12 mouse cellular contexts compared by ENCODE assay signal in the genomic region with DNA sequence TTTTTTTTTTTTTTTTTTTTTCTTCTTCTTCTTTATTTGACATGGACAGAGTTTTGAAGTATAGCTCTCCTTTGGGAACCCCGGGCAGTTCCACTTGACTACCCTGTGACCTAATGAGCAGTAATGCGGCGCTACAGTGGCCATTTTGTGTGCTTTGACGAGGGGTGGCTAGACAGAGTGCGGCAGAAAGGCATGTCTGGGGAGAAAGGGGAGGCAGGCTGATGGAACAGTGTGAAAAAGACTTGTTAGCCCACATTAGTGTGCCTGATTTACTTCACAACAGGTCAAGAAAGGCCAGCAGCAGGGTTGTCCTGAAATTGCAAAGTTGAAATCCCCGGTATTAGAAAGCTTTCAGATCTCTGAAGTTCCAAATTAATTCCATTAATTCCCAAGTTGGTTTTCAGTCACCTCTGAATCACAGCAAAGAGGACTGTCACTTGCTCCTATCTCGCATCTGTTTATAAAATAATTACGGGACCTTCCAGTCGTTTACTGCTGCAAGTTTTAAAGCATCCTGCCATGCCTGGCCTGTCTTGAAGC.
A peak's percentile ranks its signal among the peaks of the same experiment; 100 is the strongest.
DNase-seq lines count a peak whose midpoint lies in the region; ATAC-seq and TF ChIP-seq lines count a peak whose summit lies in the region.
"Had no signal": no experiment of that assay in that cellular context is flagged by ENCODE, and none has a peak within 500 bp of the region (broad histone marks: within the 10 kb centered on the region; RNA-seq: fewer than 3 reads in every experiment).

No protein-coding gene starts in this region.

- no peak for ATAC-seq in heart, embryonic 12.5 days (ENCODE audit: insufficient number of reproducible peaks, low FRiP score)
- ATAC-seq in hindbrain, postnatal 0 days: no peak
- ATAC-seq in neural tube, embryonic 12.5 days (ENCODE audit: low FRiP score, low read depth): peak; percentile 87
- no peak for ATAC-seq in megakaryocyte-erythroid progenitor cell, adult 5-6 weeks (replicated peaks; ENCODE audit: low FRiP score, low TSS enrichment, poor library complexity, severe bottlenecking)
- ATAC-seq in cerebellum, adult (ENCODE audit: insufficient number of reproducible peaks, low FRiP score, low TSS enrichment): no peak
- ATAC-seq: Patski had no signal

- TF ChIP-seq CTCF in hindbrain, postnatal 0 days (IDR thresholded peaks at IDR 0.05; ENCODE audit: low read depth): no peak

- intact Hi-C loops in left cerebral cortex, postnatal 4 days (cut with DNase I): no loop called here

- peaks cover 6% of the 10 kb centered on the region for H3K4me1 ChIP-seq in heart, embryonic 12.5 days (replicated peaks)
- H3K4me1 ChIP-seq in forebrain, embryonic 10.5 days: peaks cover 54% of the 10 kb centered on the region
- H3K4me1 ChIP-seq in hindbrain, postnatal 0 days (ENCODE audit: insufficient read depth, low read length): no peaks in the 10 kb centered on the region
- H3K4me1 ChIP-seq in neural tube, embryonic 12.5 days: peaks cover 17% of the 10 kb centered on the region

- H3K27ac ChIP-seq in heart, embryonic 12.5 days (ENCODE audit: poor library complexity, severe bottlenecking): no peak overlapping the region
- H3K27ac ChIP-seq in forebrain, embryonic 10.5 days: peak overlapping the region; percentile 72
- H3K27ac ChIP-seq in hindbrain, postnatal 0 days: no peak overlapping the region
- no peak overlapping the region for H3K27ac ChIP-seq in neural tube, embryonic 12.5 days
- H3K27ac ChIP-seq: limb, embryonic 15.5 days had no signal

- H3K4me3 ChIP-seq in heart, embryonic 12.5 days: no peak overlapping the region
- H3K4me3 ChIP-seq in forebrain, embryonic 10.5 days: peak overlapping the region; percentile 23; the same call in 1 of the 2 replicates
- no peak overlapping the region for H3K4me3 ChIP-seq in hindbrain, postnatal 0 days (ENCODE audit: low read length)
- no peak overlapping the region for H3K4me3 ChIP-seq in neural tube, embryonic 12.5 days
- H3K4me3 ChIP-seq: limb, embryonic 15.5 days had no signal

- H3K4me2 ChIP-seq in heart, embryonic 12.5 days: no peak overlapping the region
- peak overlapping the region; percentile 18; the same call in 1 of the 2 replicates for H3K4me2 ChIP-seq in hindbrain, postnatal 0 days (ENCODE audit: low read depth, low read length)
- H3K4me2 ChIP-seq in neural tube, embryonic 12.5 days (replicated peaks): peak overlapping the region; percentile 42
- H3K4me2 ChIP-seq: limb, embryonic 15.5 days had no signal

- 62% methylated on average over 9 of the region's 9 CpGs for WGBS in heart, embryonic 12.5 days
- WGBS in forebrain, embryonic 10.5 days: 23% methylated on average over 9 of the region's 9 CpGs
- WGBS in hindbrain, postnatal 0 days: 26% methylated on average over 9 of the region's 9 CpGs
- WGBS in neural tube, embryonic 12.5 days: 8% methylated on average over 9 of the region's 9 CpGs

- peak; percentile 72 for DNase-seq in heart, adult 11 months
- peak; percentile 71 for DNase-seq in forebrain, embryonic 10.5 days (ENCODE audit: extremely low spot score, low spot score)
- no peak for DNase-seq in hindbrain, postnatal 0 days (ENCODE audit: low spot score)
- DNase-seq in left cerebral cortex, postnatal 4 days: no peak
- DNase-seq: B cell, adult 2 months; lung, postnatal 36 days had no signal

- H3K9me3 ChIP-seq in heart, embryonic 12.5 days (replicated peaks): no peaks in the 10 kb centered on the region
- H3K9me3 ChIP-seq in forebrain, embryonic 10.5 days: no peaks in the 10 kb centered on the region
- H3K9me3 ChIP-seq in hindbrain, postnatal 0 days (ENCODE audit: low read length): no peaks in the 10 kb centered on the region
- no peaks in the 10 kb centered on the region for H3K9me3 ChIP-seq in neural tube, embryonic 12.5 days
- H3K9me3 ChIP-seq: limb, embryonic 15.5 days had no signal

- no peak overlapping the region for H3K9ac ChIP-seq in heart, embryonic 12.5 days
- no peak overlapping the region for H3K9ac ChIP-seq in hindbrain, postnatal 0 days (replicated peaks; ENCODE audit: low read length)
- no peak overlapping the region for H3K9ac ChIP-seq in neural tube, embryonic 12.5 days
- H3K9ac ChIP-seq: limb, embryonic 15.5 days had no signal

- no peaks in the 10 kb centered on the region for H3K36me3 ChIP-seq in heart, embryonic 12.5 days
- no peaks in the 10 kb centered on the region for H3K36me3 ChIP-seq in forebrain, embryonic 10.5 days (replicated peaks)
- H3K36me3 ChIP-seq in hindbrain, postnatal 0 days (ENCODE audit: insufficient read depth, low read length): no peaks in the 10 kb centered on the region
- no peaks in the 10 kb centered on the region for H3K36me3 ChIP-seq in neural tube, embryonic 12.5 days
- H3K36me3 ChIP-seq: limb, embryonic 15.5 days had no signal

- no peaks in the 10 kb centered on the region for H3K27me3 ChIP-seq in heart, embryonic 12.5 days (replicated peaks)
- H3K27me3 ChIP-seq in forebrain, embryonic 10.5 days (ENCODE audit: poor library complexity, severe bottlenecking): peaks cover 12% of the 10 kb centered on the region
- no peaks in the 10 kb centered on the region for H3K27me3 ChIP-seq in hindbrain, postnatal 0 days (ENCODE audit: insufficient read depth, low read length)
- H3K27me3 ChIP-seq in neural tube, embryonic 12.5 days (replicated peaks): no peaks in the 10 kb centered on the region
- H3K27me3 ChIP-seq: limb, embryonic 15.5 days; Patski had no signal

Comparison
In these comparisons a context has a peak if more than half of its experiments do, and no peak if none do; other contexts are left out.
1. DNase-seq: peak in heart, adult 11 months (single experiment) and forebrain, embryonic 10.5 days (single experiment); none in hindbrain, postnatal 0 days (single experiment) and left cerebral cortex, postnatal 4 days (single experiment).